Comparison of ENCODE assay signal across 12 mouse cellular contexts in genomic region chr4:83428845-83429244, GRCm38 (mm10). TPM values are rescaled to one million over a fixed set of nuclear protein-coding genes. Genes with fewer than 3 reads are reported as not detected.
DNase-seq lines count a peak whose midpoint lies in the region; ATAC-seq and TF ChIP-seq lines count a peak whose summit lies in the region.
"Had no signal": no experiment of that assay in that cellular context is flagged by ENCODE, and none has a peak within 500 bp of the region (broad histone marks: within the 10 kb centered on the region; RNA-seq: fewer than 3 reads in every experiment).

No protein-coding gene starts in this region.

- POLR2A ChIA-PET in Patski (lab: Charles Lee), result no interaction called here

- DNase-seq in kidney, adult 2 months, result no peak
- DNase-seq in kidney, adult 9 months, result no peak
- DNase-seq in CD4-positive helper T cell, adult 2 months (ENCODE audit: low read depth, low spot score), result peak; percentile 36
- DNase-seq in Patski (ENCODE audit: low read depth, low spot score), result no peak
- DNase-seq in testis, postnatal 10 days (ENCODE audit: low spot score), result no peak
- DNase-seq in adrenal gland, adult 2 months, result no peak
- DNase-seq: layer of hippocampus, postnatal 36 days had no signal

- no peaks in the 10 kb centered on the region for H3K4me1 ChIP-seq in kidney, adult 2 months (ENCODE audit: control insufficient read depth, insufficient read depth, low read length)
- H3K4me1 ChIP-seq: heart, embryonic 13.5 days; midbrain, embryonic 15.5 days had no signal

- TF ChIP-seq POLR2A in kidney, adult 2 months (IDR thresholded peaks at IDR 0.05; ENCODE audit: low read depth, low read length), result no peak

- no peak overlapping the region for H3K27ac ChIP-seq in kidney, adult 2 months (ENCODE audit: insufficient read depth, low read depth, low read length)
- H3K27ac ChIP-seq: heart, embryonic 13.5 days; midbrain, embryonic 15.5 days had no signal

- CTCF ChIA-PET in Patski (lab: Charles Lee), result no interaction called here

- in situ Hi-C loops in Patski (cut with MboI; ENCODE audit: low pct_unique_long_range_greater_than_20kb), result no loop called here

- H3K27me3 ChIP-seq in kidney, adult 2 months (replicated peaks; ENCODE audit: control insufficient read depth, insufficient read depth, low read length), result no peaks in the 10 kb centered on the region
- H3K27me3 ChIP-seq in Patski, result no peaks in the 10 kb centered on the region
- H3K27me3 ChIP-seq: heart, embryonic 13.5 days; midbrain, embryonic 15.5 days had no signal

- peaks cover 4% of the 10 kb centered on the region for H3K36me3 ChIP-seq in kidney, adult 2 months (ENCODE audit: control insufficient read depth, insufficient read depth, low read length)

- no peak for ATAC-seq in Patski
- ATAC-seq in megakaryocyte progenitor cell, adult 5-6 weeks (replicated peaks; ENCODE audit: poor library complexity), result peak; percentile 95
- ATAC-seq in activated CD4-positive, CD25-positive, alpha-beta regulatory T cell, adult 4 months, result no peak
- ATAC-seq: midbrain, embryonic 15.5 days had no signal

- 95% methylated on average over 4 of the region's 4 CpGs for WGBS in kidney, adult 2 months

- H3K4me3 ChIP-seq in kidney, adult 2 months (ENCODE audit: insufficient read depth, low read depth, low read length), result no peak overlapping the region
- H3K4me3 ChIP-seq: erythroblast, embryonic 14.5 days; heart, embryonic 13.5 days; midbrain, embryonic 15.5 days had no signal

- peak; percentile 22; the same call in 1 of the 2 replicates for TF ChIP-seq CTCF in kidney, adult 2 months (conservative IDR thresholded peaks at IDR 0.05; ENCODE audit: insufficient read depth, insufficient read length, low read depth, low read length)
- TF ChIP-seq CTCF in Patski (IDR thresholded peaks at IDR 0.05), result peak; percentile 44

RNA-seq across cellular contexts. Expression of gene Snapc3, which starts 11.3 kb away (rescaled TPM):
- polyA plus RNA-seq in kidney, adult 2 months (2012; rRNA removed), result 8.0 and 10.3 TPM in 2 replicates
- polyA plus RNA-seq in Patski (2021), result 34.3 TPM
- 16.3 and 23.8 TPM in 2 replicates for total RNA-seq in megakaryocyte progenitor cell, adult 5-6 weeks (2015)
- total RNA-seq in megakaryocyte progenitor cell, adult 5-6 weeks (2017), result 33.6 and 35.0 TPM in 2 replicates
- polyA plus RNA-seq in activated CD4-positive, CD25-positive, alpha-beta regulatory T cell, adult 4 months (2017; shearing (Covaris generic)), result 10 to 100 TPM; 47.6 to 48.5 TPM
- total RNA-seq in adrenal gland, adult 2 months (2021), result 10 to 100 TPM; 19.2 to 22.5 TPM
- 22.7 and 28.5 TPM in 2 replicates for polyA plus RNA-seq in adrenal gland, adult 2 months (2012; rRNA removed)

RNA-seq across cellular contexts. Expression of gene Psip1, which starts 57.4 kb away (rescaled TPM):
- polyA plus RNA-seq in kidney, adult 2 months (2012; rRNA removed), result 10.6 and 11.0 TPM in 2 replicates
- polyA plus RNA-seq in Patski (2021), result 97.9 TPM
- total RNA-seq in megakaryocyte progenitor cell, adult 5-6 weeks (2015), result 154 and 173 TPM in 2 replicates
- total RNA-seq in megakaryocyte progenitor cell, adult 5-6 weeks (2017), result 158 and 198 TPM in 2 replicates
- 10 to 100 TPM; 57.4 to 63.3 TPM for polyA plus RNA-seq in activated CD4-positive, CD25-positive, alpha-beta regulatory T cell, adult 4 months (2017; shearing (Covaris generic))
- 10 to 100 TPM; 41.3 to 51.6 TPM for total RNA-seq in adrenal gland, adult 2 months (2021)
- polyA plus RNA-seq in adrenal gland, adult 2 months (2012; rRNA removed), result 14.0 and 23.9 TPM in 2 replicates
